8 mouse cellular contexts compared by ENCODE assay signal in the genomic region with DNA sequence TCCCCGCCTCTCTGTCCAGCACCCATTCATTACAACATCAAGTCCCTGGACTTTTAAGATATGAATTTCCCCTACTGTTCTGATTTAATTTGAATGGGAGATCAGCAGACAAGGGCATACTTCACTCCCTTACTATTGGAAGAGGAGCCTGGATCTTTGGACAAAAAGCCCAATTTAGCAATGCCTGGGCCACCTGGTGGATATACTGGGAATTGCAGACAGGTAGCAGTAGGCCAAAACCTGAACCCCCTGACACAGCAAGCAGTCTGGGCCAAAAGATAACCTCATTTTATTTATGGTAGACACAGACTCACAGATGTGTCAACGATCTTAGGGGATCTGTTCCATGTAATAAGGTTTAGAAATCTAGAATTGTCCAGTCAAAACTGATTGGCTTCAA. TPM values are rescaled to one million over a fixed set of nuclear protein-coding genes. Genes with fewer than 3 reads are reported as not detected.
A peak's percentile ranks its signal among the peaks of the same experiment; 100 is the strongest.
DNase-seq lines count a peak whose midpoint lies in the region; TF ChIP-seq lines count a peak whose summit lies in the region.
"Had no signal": no experiment of that assay in that cellular context is flagged by ENCODE, and none has a peak within 500 bp of the region (broad histone marks: within the 10 kb centered on the region; RNA-seq: fewer than 3 reads in every experiment).

No protein-coding gene starts in this region.

- peaks cover 1% of the 10 kb centered on the region for H3K27me3 ChIP-seq in CH12.LX (replicated peaks)

- no peak overlapping the region for H3K4me3 ChIP-seq in CH12.LX (replicated peaks in 1 of 3; ENCODE audit: low read depth in 2 of 3, low read length in 2 of 3, poor library complexity in 1 of 3)
- no peak overlapping the region for H3K4me3 ChIP-seq in layer of hippocampus, adult 2 months
- H3K4me3 ChIP-seq: myocyte had no signal

- DNase-seq in layer of hippocampus, adult 11-12 months (ENCODE audit: low spot score) = peak; percentile 62
- DNase-seq in layer of hippocampus, adult 9-11 months = no peak
- DNase-seq in CH12.LX (ENCODE audit: extremely low read depth) (peak; percentile 47), R1 (ENCODE audit: low read depth, low spot score) (peak; percentile 46)
- DNase-seq in embryo, embryonic 10 days (ENCODE audit: low spot score) = peak; percentile 68
- peak in 1 of 2 experiments; percentile 70 for DNase-seq in layer of hippocampus, adult 2 months (ENCODE audit: low spot score in 2 of 2)
- peak; percentile 68 for DNase-seq in mesoderm, embryonic 11.5 days (ENCODE audit: low read depth, low spot score)

- peak; percentile 73 for TF ChIP-seq RAD21 in CH12.LX (IDR thresholded peaks at IDR 0.05; ENCODE audit: low read depth, low read length)

- H3K27ac ChIP-seq in CH12.LX (ENCODE audit: insufficient read depth, low read depth) = no peak overlapping the region
- no peak overlapping the region for H3K27ac ChIP-seq in layer of hippocampus, adult 2 months

- H3K79me2 ChIP-seq in CH12.LX (replicated peaks; ENCODE audit: control insufficient read depth, extremely low read depth, insufficient read depth, poor library complexity, severe bottlenecking) = no peaks in the 10 kb centered on the region

- H3K36me3 ChIP-seq in CH12.LX (replicated peaks in 1 of 2; ENCODE audit: control insufficient read depth in 1 of 2, insufficient read depth in 1 of 2, low read length in 1 of 2) = no peaks in the 10 kb centered on the region

- TF ChIP-seq CTCF in CH12.LX (conservative IDR thresholded peaks at IDR 0.05 in 1 of 2, IDR thresholded peaks at IDR 0.05 in 1 of 2; ENCODE audit: low read depth in 2 of 2, low read length in 2 of 2) = peak; percentile 85 to 92
- TF ChIP-seq CTCF in layer of hippocampus, adult 2 months (conservative IDR thresholded peaks at IDR 0.05) = peak; percentile 97

- peaks cover 8% of the 10 kb centered on the region for H3K9me3 ChIP-seq in CH12.LX (replicated peaks; ENCODE audit: low read length)

- in situ Hi-C loops in CH12.LX (cut with MboI; ENCODE audit: low pct_ligation_motif_present, low pct_unique_long_range_greater_than_20kb, low sequenced_read_pairs) = no loop called here

- H3K4me2 ChIP-seq in CH12.LX (ENCODE audit: insufficient read depth, low read depth, poor library complexity, severe bottlenecking) = no peak overlapping the region

- no peaks in the 10 kb centered on the region for H3K4me1 ChIP-seq in CH12.LX (ENCODE audit: control insufficient read depth in 1 of 2, insufficient read depth in 2 of 2)

- no peak for TF ChIP-seq EP300 in CH12.LX (IDR thresholded peaks at IDR 0.05; ENCODE audit: low read length)

- H3K9ac ChIP-seq in CH12.LX (ENCODE audit: insufficient read depth, low read depth) = no peak overlapping the region

- no peak for TF ChIP-seq POLR2A in CH12.LX (IDR thresholded peaks at IDR 0.05; ENCODE audit: low read depth, low read length)

- dilution Hi-C loops in CH12.LX (cut with MboI; ENCODE audit: extremely low pct_ligation_motif_present, extremely low pct_unique_long_range_greater_than_20kb, low sequenced_read_pairs) = no loop called here

TF ChIP-seq in CH12.LX, 34 proteins besides CTCF, POLR2A, EP300 and RAD21:
- no peak for TF ChIP-seq MXI1 (IDR thresholded peaks at IDR 0.05; ENCODE audit: low read depth, low read length)
- TF ChIP-seq ZC3H11A (IDR thresholded peaks at IDR 0.05; ENCODE audit: low read depth, low read length) = peak; percentile 46
- TF ChIP-seq SMC3 (IDR thresholded peaks at IDR 0.05; ENCODE audit: low read depth, low read length) = peak; percentile 97

RNA-seq across cellular contexts. Expression of a gene that starts 9.1 kb away (rescaled TPM):
- total RNA-seq in CH12.LX (2012; rRNA removed) (not detected in 2 replicates), CH12.LX (2014; rRNA removed) (not detected in 2 replicates)
- polyA plus RNA-seq in CH12.LX (2012; ENCODE audit: insufficient read length, low read depth) = not detected in 2 replicates
- total RNA-seq in layer of hippocampus, adult 2 months (2021) = 1 to 10 TPM; 1.5 to 2.3 TPM
- polyA plus RNA-seq: myocyte had no signal

RNA-seq across cellular contexts. Expression of a gene that starts 54.2 kb away (rescaled TPM):
- total RNA-seq in CH12.LX (2012; rRNA removed) (4.1 and 5.5 TPM in 2 replicates), CH12.LX (2014; rRNA removed) (5.3 and 6.2 TPM in 2 replicates)
- 2.7 and 3.0 TPM in 2 replicates for polyA plus RNA-seq in CH12.LX (2012; ENCODE audit: insufficient read length, low read depth)
- total RNA-seq in layer of hippocampus, adult 2 months (2021) = 1 to 10 TPM; 2.0 to 2.3 TPM

RNA-seq across cellular contexts. Expression of a gene that starts 59.7 kb away (rescaled TPM):
- total RNA-seq in CH12.LX (2012; rRNA removed) = not detected in 2 replicates
- total RNA-seq in CH12.LX (2014; rRNA removed) = not detected in 2 replicates
- polyA plus RNA-seq in CH12.LX (2012; ENCODE audit: insufficient read length, low read depth) = not detected in 2 replicates
- 1 to 10 TPM; 3.6 to 3.7 TPM for total RNA-seq in layer of hippocampus, adult 2 months (2021)
- polyA plus RNA-seq: myocyte had no signal

Comparison
In these comparisons a context has a peak if more than half of its experiments do, and no peak if none do; other contexts are left out.
1. RNA of a gene that starts 59.7 kb away (total RNA-seq): 3.6 to 3.7 TPM in layer of hippocampus, adult 2 months; not detected in CH12.LX; every median in the first group is over 4 times any median in the second.